Mouse (Mus musculus): ENCODE measurements at regions not wholly inside any gene's neighbourhood (a gene's known extent, or its start where the extent isn't known, plus 50 kb on each side); places are given as distances from the start of the nearest gene placed in this dataset.

- DNase-seq (ENCODE audit: low spot score): no peak
Observed at GRCm38 (mm10) chr8:18311597-18311996, 666.5 kb downstream of the Defb40 start.

- no peak for DNase-seq (ENCODE audit: low spot score)
Observed at GRCm38 (mm10) chr8:18310927-18311326, 667.1 kb downstream of the Defb40 start.

- DNase-seq (ENCODE audit: low spot score): no peak
Observed at GRCm38 (mm10) chr8:18287536-18288237, 690.4 kb downstream of the Defb40 start.

- no peak for DNase-seq (ENCODE audit: low spot score)
Observed at GRCm38 (mm10) chr8:18279932-18280331, 698.1 kb downstream of the Defb40 start.

- DNase-seq (ENCODE audit: low spot score): no peak
Observed at GRCm38 (mm10) chr8:18268301-18268700, 709.8 kb downstream of the Defb40 start.

- peak; percentile 20 for DNase-seq (ENCODE audit: low spot score)
Observed at GRCm38 (mm10) chr8:18258287-18258961, 719.6 kb downstream of the Defb40 start.

GRCm38 (mm10) chr8:18246299-18246698 lies 731.8 kb downstream of the Defb40 start:
- DNase-seq (ENCODE audit: low spot score): no peak

GRCm38 (mm10) chr8:18217599-18217998 lies 760.5 kb downstream of the Defb40 start:
- no peak for DNase-seq (ENCODE audit: low spot score)

GRCm38 (mm10) chr8:18217192-18217591 lies 760.9 kb downstream of the Defb40 start:
- no peak for DNase-seq (ENCODE audit: low spot score)

- no peak for DNase-seq (ENCODE audit: low spot score)
Observed at GRCm38 (mm10) chr8:18216516-18216915, 761.5 kb downstream of the Defb40 start.

GRCm38 (mm10) chr8:18210067-18210466 lies 768.0 kb downstream of the Defb40 start:
- no peak for DNase-seq (ENCODE audit: low spot score)

GRCm38 (mm10) chr8:18208658-18209057 lies 769.4 kb downstream of the Defb40 start:
- DNase-seq (ENCODE audit: low spot score): no peak

GRCm38 (mm10) chr8:18187486-18187885 lies 790.6 kb downstream of the Defb40 start:
- no peak for DNase-seq (ENCODE audit: low spot score)

- no peak for DNase-seq (ENCODE audit: low spot score)
Observed at GRCm38 (mm10) chr8:18175544-18176092, 802.4 kb downstream of the Defb40 start.

- no peak for DNase-seq (ENCODE audit: low spot score)
Observed at GRCm38 (mm10) chr8:18158619-18159018, 819.4 kb downstream of the Defb40 start.

- no peak for DNase-seq (ENCODE audit: low spot score)
Observed at GRCm38 (mm10) chr8:18115333-18116044, 862.6 kb downstream of the Defb40 start.

GRCm38 (mm10) chr8:18113262-18113661 lies 864.8 kb downstream of the Defb40 start:
- DNase-seq (ENCODE audit: low spot score): no peak

- no peak for DNase-seq (ENCODE audit: low spot score)
Observed at GRCm38 (mm10) chr8:18109480-18109879, 868.6 kb downstream of the Defb40 start.

- no peak for DNase-seq (ENCODE audit: low spot score)
Observed at GRCm38 (mm10) chr8:18106827-18107226, 871.2 kb downstream of the Defb40 start.

- no peak for DNase-seq (ENCODE audit: low spot score)
Observed at GRCm38 (mm10) chr8:18065456-18065855, 912.6 kb downstream of the Defb40 start.

GRCm38 (mm10) chr8:18059526-18059925 lies 918.5 kb downstream of the Defb40 start:
- no peak for DNase-seq (ENCODE audit: low spot score)

GRCm38 (mm10) chr8:18021196-18021595 lies 956.9 kb downstream of the Defb40 start:
- DNase-seq (ENCODE audit: low spot score): no peak

GRCm38 (mm10) chr8:18007567-18007966 lies 970.5 kb downstream of the Defb40 start:
- DNase-seq (ENCODE audit: low spot score): no peak
